Mouse (Mus musculus) lung, postnatal 0 days (tissue): ENCODE results near the gene Nfix. TPM values are rescaled to one million over a fixed set of nuclear protein-coding genes. Genes with fewer than 3 reads are reported as not detected.

ENCODE experiments used
- ATAC-seq: fragments of 200-750 bp; cut with Nextera tagmentation; 2 replicates; pipeline ENCODE4 v1.8.0; 2017; ENCODE audit warnings: moderate library complexity
- DNase-seq: peaks from one replicate; pipeline ENCODE4 v3.0.0-alpha.2; 2016; ENCODE audit warnings: low spot score
- H3K27ac ChIP-seq: fragments of 300-500 bp; sonication (generic); 2 replicates; pipeline ENCODE4 v1.5.1; 2014; ENCODE audit warnings: antibody characterized with exemption, mild to moderate bottlenecking, low read length, mixed read lengths
- H3K27me3 ChIP-seq: fragments of 300-500 bp; sonication (generic); replicated peaks from 2 replicates; pipeline ENCODE4 v1.6.1; 2014; ENCODE audit warnings: low read length, mixed read lengths; ENCODE audit not compliant: insufficient read depth
- H3K36me3 ChIP-seq: fragments of 300-500 bp; sonication (generic); 2 replicates; pipeline ENCODE4 v1.6.1; 2014; ENCODE audit warnings: low read length, mixed read lengths; ENCODE audit not compliant: insufficient read depth
- H3K4me1 ChIP-seq: fragments of 300-500 bp; sonication (generic); 2 replicates; pipeline ENCODE4 v1.6.1; 2014; ENCODE audit warnings: antibody characterized with exemption, low read depth, low read length, mixed read lengths; ENCODE audit not compliant: insufficient read depth
- H3K4me2 ChIP-seq: fragments of 300-500 bp; sonication (generic); replicated peaks from 2 replicates; pipeline ENCODE4 v1.6.1; 2014; ENCODE audit warnings: low read depth, mild to moderate bottlenecking, low read length, moderate library complexity, mixed read lengths
- H3K4me3 ChIP-seq: fragments of 300-500 bp; sonication (generic); 2 replicates; pipeline ENCODE4 v1.5.1; 2014; ENCODE audit warnings: low read depth, low read length
- H3K9ac ChIP-seq: fragments of 300-500 bp; sonication (generic); replicated peaks from 2 replicates; pipeline ENCODE4 v1.6.1; 2014; ENCODE audit warnings: low read depth, mild to moderate bottlenecking
- H3K9me3 ChIP-seq: fragments of 300-500 bp; sonication (generic); 2 replicates; pipeline ENCODE4 v1.6.1; 2016; ENCODE audit warnings: low read length, mixed read lengths
- CTCF ChIP-seq: IDR thresholded peaks from 2 replicates; pipeline ENCODE4 v1.5.1; 2016; ENCODE audit warnings: antibody characterized with exemption, mild to moderate bottlenecking
- EP300 ChIP-seq: IDR thresholded peaks from 2 replicates; pipeline ENCODE4 v1.6.1; 2016; ENCODE audit warnings: antibody characterized with exemption, mild to moderate bottlenecking, control low read depth
- WGBS: fragments of 180-500 bp; shearing (Covaris S2); extraction: QIAGEN DNeasy Blood & Tissue Kit; methylation state at CpG from one replicate; pipeline ENCODE4 v1.1.7; 2014; 5-methylcytosine and 5-hydroxymethylcytosine counted together
- polyA plus RNA-seq: library from polyadenylated mRNA; unstranded; fragments of >200 nt; fragmentation: Nextera tagmentation; extraction: Ambion mirVana; gene quantifications from 2 replicates; pipeline ENCODE4 v1.2.1, GENCODE M21; 2015

Gene Nfix
- polyA plus RNA-seq, 1 experiment from 2014 or later: 38.8 TPM

DNA sequence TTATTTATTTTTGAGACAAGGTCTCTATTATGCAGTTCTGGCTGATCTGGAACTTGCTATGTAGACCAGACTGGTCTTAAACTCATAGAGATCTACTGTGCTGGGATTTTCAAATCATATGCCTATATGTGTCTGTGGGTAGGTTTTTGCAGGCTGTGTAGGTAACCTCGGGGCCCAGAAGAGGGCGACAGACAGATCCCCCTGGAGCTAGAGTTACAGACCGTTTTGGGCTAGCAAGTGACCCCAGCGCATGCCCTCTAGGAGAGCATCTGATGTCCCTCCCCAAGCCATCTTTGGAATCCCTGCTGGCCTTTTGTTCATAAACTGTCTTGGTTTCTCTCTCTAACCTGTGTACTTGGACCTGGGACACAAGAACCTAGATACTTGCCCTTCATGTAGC, 145.5 kb downstream of the Nfix start:
- Histone ChIP-seq H3K4me3 (no peak overlapping the region), H3K9me3 (no peaks in the 10 kb centered on the region), H3K4me2 (no peak overlapping the region), H3K4me1 (peaks cover 24% of the 10 kb centered on the region), H3K27ac (peak overlapping the region; percentile 97), H3K9ac (no peak overlapping the region), H3K27me3 (no peaks in the 10 kb centered on the region), H3K36me3 (no peaks in the 10 kb centered on the region)
- ATAC-seq (no peak), DNase-seq (no peak)
- WGBS: 30% methylated on average over 4 of the region's 4 CpGs
- TF ChIP-seq EP300 (no peak), CTCF (peak; percentile 53)

DNA sequence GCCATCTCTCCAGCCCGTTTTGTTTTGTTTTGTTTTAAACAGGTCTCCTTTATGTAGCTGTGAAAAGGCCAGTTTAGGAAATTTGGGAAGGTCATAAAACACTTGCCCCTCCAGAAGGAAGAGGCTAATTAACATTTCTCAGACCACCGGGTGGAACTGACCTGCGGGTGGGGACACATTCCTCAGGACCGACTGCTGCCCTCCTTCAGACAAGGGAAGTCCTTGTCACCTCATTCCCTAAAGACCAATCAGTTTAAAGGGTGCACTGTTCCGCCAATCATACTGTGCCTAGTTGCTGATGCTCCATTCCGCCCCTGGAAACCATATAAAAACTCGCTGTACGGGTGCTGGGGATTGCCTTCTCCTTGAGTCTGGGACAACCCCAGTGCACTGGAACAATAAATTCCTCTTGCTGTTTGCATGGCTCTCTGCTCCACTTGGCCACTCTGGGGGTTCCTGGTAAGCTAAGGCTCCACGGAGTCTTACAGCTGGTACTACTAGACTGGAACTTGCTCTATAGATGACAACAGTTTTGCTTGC, 147.0 kb downstream of the Nfix start:
- ATAC-seq: no peak

DNA sequence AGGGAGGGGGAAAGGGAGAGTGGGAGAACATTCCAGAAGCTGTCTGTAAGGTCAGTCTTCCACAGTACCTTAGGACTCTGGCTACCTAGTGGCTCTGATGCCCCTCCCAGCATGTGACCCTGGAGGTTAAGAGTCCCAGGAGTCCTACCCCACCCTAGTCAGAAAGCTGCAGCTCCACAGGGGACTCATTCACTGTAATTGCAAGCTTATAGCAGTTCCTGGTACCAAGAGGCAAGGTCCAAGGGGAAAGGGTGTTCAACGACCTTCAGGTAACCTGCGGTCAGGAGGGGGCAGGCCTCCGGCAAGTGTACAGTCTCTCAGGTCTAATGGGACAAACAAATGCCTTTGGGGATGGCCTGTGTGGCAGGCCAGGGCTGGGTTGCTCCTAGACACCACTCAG, 149.9 kb downstream of the Nfix start:
- no peak for ATAC-seq
- TF ChIP-seq CTCF (no peak), EP300 (no peak)
- no peak overlapping the region for H3K4me3 ChIP-seq
- no peaks in the 10 kb centered on the region; the same call in 1 of the 2 replicates for H3K4me1 ChIP-seq
- DNase-seq: no peak
- no peak overlapping the region for H3K4me2 ChIP-seq
- no peaks in the 10 kb centered on the region for H3K27me3 ChIP-seq
- no peak overlapping the region for H3K9ac ChIP-seq
- WGBS: 30% methylated on average over 3 of the region's 3 CpGs
- no peaks in the 10 kb centered on the region for H3K36me3 ChIP-seq
- H3K9me3 ChIP-seq: no peaks in the 10 kb centered on the region
- no peak overlapping the region for H3K27ac ChIP-seq

More for the DNA sequence above, 147.0 kb downstream of the Nfix start:
- Histone ChIP-seq H3K9me3 (no peaks in the 10 kb centered on the region), H3K27ac (no peak overlapping the region), H3K9ac (no peak overlapping the region), H3K36me3 (no peaks in the 10 kb centered on the region), H3K4me1 (peaks cover 22% of the 10 kb centered on the region), H3K4me2 (no peak overlapping the region), H3K4me3 (no peak overlapping the region), H3K27me3 (no peaks in the 10 kb centered on the region)
- WGBS: 47% methylated on average over 9 of the region's 9 CpGs
- TF ChIP-seq EP300 (no peak), CTCF (no peak)
- DNase-seq: no peak

Other genes with a start within 250 kb of the Nfix start
- gene Ier2, start 137.5 kb downstream of the Nfix start, polyA plus RNA-seq: 113 and 140 TPM in 2 replicates
- gene Trmt1, start 114.0 kb downstream of the Nfix start, polyA plus RNA-seq: 38.4 and 43.4 TPM in 2 replicates
- 7.1 and 7.4 TPM in 2 replicates for gene Nacc1, start 112.5 kb downstream of the Nfix start, polyA plus RNA-seq
- gene Lyl1, start 98.9 kb downstream of the Nfix start, polyA plus RNA-seq: 11.6 and 13.9 TPM in 2 replicates
- 2.0 and 2.8 TPM in 2 replicates for gene G430095P16Rik, start 77.3 kb downstream of the Nfix start, polyA plus RNA-seq
- 6.2 and 6.8 TPM in 2 replicates for gene Dand5, start 22.5 kb upstream of the Nfix start, polyA plus RNA-seq
- 24.4 and 24.8 TPM in 2 replicates for gene Gadd45gip1, start 31.2 kb upstream of the Nfix start, polyA plus RNA-seq
- 77.9 and 85.7 TPM in 2 replicates for gene Rad23a, start 40.3 kb upstream of the Nfix start, polyA plus RNA-seq
- 318 and 405 TPM in 2 replicates for gene Calr, start 46.6 kb upstream of the Nfix start, polyA plus RNA-seq
- gene Farsa, start 56.6 kb upstream of the Nfix start, polyA plus RNA-seq: 44.0 and 44.6 TPM in 2 replicates
- 11.1 and 11.4 TPM in 2 replicates for gene Syce2, start 71.8 kb upstream of the Nfix start, polyA plus RNA-seq
- gene Gcdh, start 93.6 kb upstream of the Nfix start, polyA plus RNA-seq: 16.2 and 21.1 TPM in 2 replicates
- 0.69 and 1.1 TPM in 2 replicates for gene Klf1, start 101.6 kb upstream of the Nfix start, polyA plus RNA-seq
- 24.0 and 29.1 TPM in 2 replicates for gene Dnase2a, start 108.2 kb upstream of the Nfix start, polyA plus RNA-seq
- 0.32 and 0.33 TPM in 2 replicates for gene Mast1, start 137.0 kb upstream of the Nfix start, polyA plus RNA-seq
- gene Rtbdn, start 146.6 kb upstream of the Nfix start, polyA plus RNA-seq: not detected in 2 replicates
- 1.1 TPM in 1 of 2 replicates, not detected in the other for gene Gm49661, start 169.1 kb upstream of the Nfix start, polyA plus RNA-seq
- gene Prdx2, start 169.2 kb upstream of the Nfix start, polyA plus RNA-seq: 337 and 356 TPM in 2 replicates
- 46.4 and 55.7 TPM in 2 replicates for gene Rnaseh2a, start 169.4 kb upstream of the Nfix start, polyA plus RNA-seq
- gene Junb, start 178.4 kb upstream of the Nfix start, polyA plus RNA-seq: 69.0 and 126 TPM in 2 replicates
- gene Hook2, start 190.3 kb upstream of the Nfix start, polyA plus RNA-seq: 19.2 and 22.3 TPM in 2 replicates
- not detected in 2 replicates for gene Best2, start 214.2 kb upstream of the Nfix start, polyA plus RNA-seq
- 80.9 and 83.1 TPM in 2 replicates for gene Asna1, start 224.9 kb upstream of the Nfix start, polyA plus RNA-seq
- gene Trir, start 226.5 kb upstream of the Nfix start, polyA plus RNA-seq: 116 and 126 TPM in 2 replicates
- 16.4 and 18.0 TPM in 2 replicates for gene Tnpo2, start 236.6 kb upstream of the Nfix start, polyA plus RNA-seq